Mouse (Mus musculus): ENCODE results near the gene Ctso.

Ctso gene

DNA sequence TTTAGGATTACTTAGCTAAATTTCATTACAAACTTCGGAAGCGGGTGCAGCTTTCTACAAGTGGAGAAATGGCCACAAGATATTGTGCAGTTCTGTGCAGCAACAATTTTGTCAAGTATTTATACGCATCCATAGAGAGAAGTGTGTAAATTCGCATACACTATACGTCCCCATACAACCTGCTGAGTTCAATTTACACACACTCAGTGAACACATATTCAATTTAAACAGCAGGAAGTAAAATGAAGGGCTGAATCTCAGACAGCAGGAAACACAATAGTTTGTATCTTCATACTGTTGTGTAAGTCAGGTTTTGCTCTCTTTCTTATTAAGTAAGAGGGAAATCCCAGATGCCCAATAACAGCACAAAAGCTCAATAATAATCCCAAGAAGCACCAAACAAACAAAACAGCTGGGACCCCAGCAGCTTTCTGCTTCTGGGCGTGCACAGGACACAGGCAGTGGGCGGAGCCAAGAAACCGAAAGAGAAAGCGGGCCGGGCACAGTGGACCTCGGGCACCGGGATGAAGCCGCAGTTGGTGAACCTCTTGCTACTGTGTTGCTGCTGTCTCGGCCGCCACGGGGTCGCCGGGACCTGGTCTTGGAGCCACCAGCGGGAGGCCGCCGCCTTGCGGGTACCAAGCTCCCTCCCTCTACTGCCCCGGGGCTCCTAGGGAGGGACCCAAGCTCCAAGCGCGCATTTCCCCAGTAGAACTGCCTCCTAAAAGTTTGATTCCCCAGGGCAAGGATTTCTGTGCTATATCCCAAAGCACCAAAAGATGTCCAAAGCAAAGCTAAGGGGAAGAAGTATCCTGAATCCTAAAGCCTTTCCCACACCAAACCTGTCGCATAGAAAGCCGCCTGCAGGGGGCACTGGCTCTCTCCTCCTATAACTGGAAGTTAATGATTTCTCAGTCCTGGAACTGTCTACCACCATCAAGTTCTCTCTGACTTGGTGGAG, at the start of gene Ctso:
Gene Ctso, plus strand, starts transcription at position 461 of the 961 bp plus-strand sequence.
- peak; percentile 91 for DNase-seq (ENCODE audit: low spot score)

- no peak for DNase-seq (ENCODE audit: low spot score)
Observed at GRCm38 (mm10) chr3:81883916-81884315, 48.5 kb upstream of the Ctso start.

DNA sequence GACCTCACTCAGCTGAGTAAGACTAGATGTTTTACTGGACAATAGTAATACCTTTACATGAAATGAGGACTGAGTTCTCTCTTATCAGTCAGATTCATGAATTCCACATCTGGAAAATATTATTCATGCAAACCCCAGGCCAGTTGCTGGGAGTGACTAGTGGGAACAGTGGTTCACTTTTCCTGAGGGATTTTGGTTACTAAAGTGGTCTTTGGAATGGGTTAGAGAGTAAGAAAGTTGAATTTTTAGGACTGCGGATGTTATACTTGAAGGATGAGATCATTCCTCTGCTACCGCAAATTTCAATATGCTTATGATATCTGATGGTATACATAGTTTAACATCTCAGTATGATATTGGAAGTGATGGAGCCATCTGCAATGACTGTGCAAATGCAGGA, 46.8 kb upstream of the Ctso start:
- no peak for DNase-seq (ENCODE audit: low spot score)

DNA sequence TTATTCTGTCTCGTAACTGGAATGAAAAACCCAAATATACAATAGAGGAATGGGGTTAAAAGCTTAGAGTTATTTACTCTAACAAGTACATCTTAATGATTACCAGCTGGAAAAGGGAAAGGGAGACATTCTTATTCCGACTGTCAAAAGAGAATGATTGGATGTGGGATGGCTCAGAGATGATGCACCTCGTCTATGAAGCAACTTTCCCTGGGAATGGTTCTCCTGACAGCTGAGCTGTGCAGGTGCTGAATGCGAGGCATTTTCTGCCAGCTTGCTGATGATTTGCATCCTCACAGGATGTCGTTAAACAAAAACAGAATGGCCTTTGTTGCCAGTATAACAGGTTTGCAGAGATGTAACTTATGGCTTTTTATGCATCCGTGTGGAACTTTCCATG, 43.3 kb upstream of the Ctso start:
- no peak for DNase-seq (ENCODE audit: low spot score)

DNA sequence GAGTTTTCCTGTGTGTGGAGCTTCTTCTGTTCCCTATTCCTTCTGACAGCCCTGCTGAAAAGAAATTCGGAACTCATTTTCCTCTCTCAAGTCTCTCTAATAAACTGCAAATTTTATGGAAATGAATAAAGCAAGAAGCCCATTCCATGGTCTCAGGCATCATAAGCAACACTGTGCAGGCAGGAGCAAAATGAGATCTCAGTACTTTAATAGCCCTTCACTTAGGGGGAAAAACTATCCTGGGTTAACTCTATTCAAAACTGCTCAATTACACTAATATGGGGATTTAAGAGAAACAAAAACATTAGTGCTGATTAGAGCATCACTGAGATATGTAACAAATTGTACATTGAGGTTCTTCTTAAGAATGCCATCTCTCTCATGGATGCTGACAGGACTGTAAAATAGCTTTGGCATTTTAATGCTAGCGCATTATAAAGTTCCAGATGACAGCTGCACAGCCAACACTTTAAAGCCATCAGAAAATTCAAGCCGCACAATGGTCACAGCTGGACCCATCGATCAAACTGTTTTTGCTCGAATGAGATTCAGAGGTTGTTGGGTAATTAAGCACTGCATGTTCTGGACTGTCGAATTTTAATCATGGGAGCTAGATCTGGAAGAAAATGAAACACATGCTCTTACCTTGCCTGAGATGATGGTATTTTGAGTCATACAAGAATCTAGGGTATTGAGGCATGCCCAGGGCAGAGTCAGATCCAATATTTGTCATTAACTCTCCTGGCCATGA, 21.9 kb upstream of the Ctso start:
- no peak for DNase-seq (ENCODE audit: low spot score)

DNA sequence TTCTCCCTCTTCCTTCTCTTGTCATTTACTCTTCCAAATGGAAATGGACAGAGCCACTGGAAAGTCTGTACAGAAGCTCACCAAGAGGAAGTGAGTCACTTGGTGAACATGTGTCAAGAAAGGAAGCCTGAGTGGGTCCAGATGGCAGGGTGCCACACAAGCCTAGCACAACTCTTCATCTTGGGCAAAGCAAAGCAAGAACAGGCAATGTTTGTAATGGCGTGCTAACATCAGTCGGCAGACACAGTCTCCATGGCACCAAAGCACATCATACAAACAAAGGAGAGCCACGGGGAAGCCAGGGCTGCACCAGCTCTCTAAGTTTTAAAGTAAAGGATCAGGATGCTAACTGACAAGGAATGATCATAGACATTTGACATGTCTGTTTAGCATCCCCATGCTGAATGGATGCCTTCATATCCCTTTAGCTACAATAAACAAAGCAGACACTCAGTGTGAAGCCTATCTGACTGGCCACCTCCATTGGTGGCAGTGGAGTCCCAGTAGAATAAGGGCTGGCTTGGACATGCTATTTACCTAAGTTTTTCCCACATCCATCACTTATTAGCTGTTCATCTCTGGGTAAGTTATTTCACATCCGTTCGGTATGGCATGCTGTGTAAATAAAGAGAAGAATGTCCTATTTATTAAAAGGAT, 16.2 kb upstream of the Ctso start:
- no peak for DNase-seq (ENCODE audit: low spot score)

DNA sequence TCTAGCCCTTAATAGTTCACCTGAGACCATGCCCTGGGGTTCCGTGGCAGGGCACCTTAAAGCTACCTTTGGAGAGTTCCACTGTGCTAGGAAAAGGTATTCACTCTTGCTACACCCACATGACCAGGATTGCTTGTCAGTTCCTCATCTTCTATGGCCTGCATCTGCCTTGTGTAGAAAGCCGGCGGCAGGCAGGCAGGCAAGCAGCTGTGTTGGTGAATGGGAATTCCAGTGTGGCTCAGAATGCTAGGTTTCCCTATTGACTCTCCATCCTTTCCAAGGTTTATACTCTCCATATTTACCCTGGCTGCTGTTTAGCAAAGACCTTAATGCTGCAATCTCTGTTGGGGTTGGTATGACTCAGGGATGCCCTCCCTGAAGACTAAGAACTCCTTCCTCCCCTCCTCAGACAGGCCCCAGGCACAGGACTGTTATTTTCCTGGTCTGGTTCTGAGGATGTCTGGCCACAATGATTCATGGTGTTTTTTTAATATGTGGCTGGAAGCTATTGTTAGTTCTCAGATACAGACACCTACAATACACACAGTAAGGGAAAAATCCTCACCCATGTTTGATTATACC, 15.0 kb upstream of the Ctso start:
- DNase-seq (ENCODE audit: low spot score): no peak

- DNase-seq (ENCODE audit: low spot score): no peak
Observed at GRCm38 (mm10) chr3:81918215-81918614, 14.2 kb upstream of the Ctso start.

- DNase-seq (ENCODE audit: low spot score): no peak
Observed at GRCm38 (mm10) chr3:81919681-81920080, 12.7 kb upstream of the Ctso start.

DNA sequence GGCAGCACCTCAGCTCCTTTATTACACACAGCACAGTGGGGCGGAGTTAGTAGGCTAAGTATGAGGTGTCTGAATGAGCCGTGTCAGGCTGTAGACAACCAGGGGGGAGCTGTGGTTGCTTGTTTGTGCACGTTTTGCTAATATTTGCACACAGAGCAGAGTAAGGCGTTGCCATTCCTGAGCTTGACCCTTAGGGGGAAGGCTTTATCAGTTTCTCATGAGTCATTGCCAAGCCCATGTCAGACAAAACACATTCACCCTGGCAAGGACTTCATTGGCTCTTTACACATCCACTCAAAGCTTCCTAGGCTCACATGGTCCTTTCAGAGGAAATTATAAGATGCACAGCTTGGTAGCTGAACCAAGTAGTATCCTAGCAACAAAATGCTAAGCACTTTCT, 9.5 kb upstream of the Ctso start:
- no peak for DNase-seq (ENCODE audit: low spot score)

- peak; percentile 74 for DNase-seq (ENCODE audit: low spot score)
Observed at GRCm38 (mm10) chr3:81924931-81925330, 7.5 kb upstream of the Ctso start.

DNA sequence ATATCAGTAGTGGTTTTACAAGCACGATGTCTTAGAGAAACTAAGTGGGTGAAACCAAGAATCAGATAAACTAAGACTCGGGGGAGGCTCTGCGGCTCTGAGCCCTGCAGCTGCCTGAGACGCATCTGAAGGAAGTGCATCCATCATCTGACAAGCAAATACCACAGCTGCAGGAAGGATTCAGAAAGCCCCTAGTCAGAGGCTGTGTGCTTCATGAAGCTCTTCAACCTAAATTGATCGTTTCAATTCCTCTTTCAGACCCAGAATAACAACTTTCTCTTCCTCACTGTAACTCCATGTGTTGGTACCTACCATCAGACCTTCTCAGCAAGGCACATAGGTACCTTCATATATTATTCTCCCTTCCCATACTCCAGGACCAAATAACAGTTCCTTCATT, 6.5 kb upstream of the Ctso start:
- no peak for DNase-seq (ENCODE audit: low spot score)

GRCm38 (mm10) chr3:81926764-81927325, 5.6 kb upstream of the Ctso start:
- DNase-seq (ENCODE audit: low spot score): peak; percentile 16

DNA sequence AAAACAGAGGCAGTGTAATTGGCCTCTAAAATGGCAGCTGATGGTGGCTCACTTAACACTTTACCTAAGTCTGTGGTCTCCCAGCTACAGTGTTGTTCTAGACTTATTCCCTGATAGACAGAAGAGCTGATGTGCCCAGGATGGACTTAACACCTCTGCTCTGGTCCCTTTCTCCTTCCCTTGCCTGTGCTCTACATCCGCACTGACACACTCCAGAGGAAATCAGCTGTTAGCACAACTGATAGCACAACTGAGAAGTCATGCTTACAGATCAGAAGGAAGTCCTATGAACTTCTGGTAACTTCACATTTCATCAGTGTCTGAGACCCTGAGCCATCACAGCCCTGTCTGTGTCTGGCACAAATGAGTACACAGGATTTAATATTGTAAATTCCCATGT, 3.3 kb upstream of the Ctso start:
- no peak for DNase-seq (ENCODE audit: low spot score)

GRCm38 (mm10) chr3:81931695-81932094, 706 bp upstream of the Ctso start:
- DNase-seq (ENCODE audit: low spot score): no peak

GRCm38 (mm10) chr3:81933348-81933747, 947 bp downstream of the Ctso start:
- DNase-seq (ENCODE audit: low spot score): no peak

GRCm38 (mm10) chr3:81938924-81939323, 6.5 kb downstream of the Ctso start:
- no peak for DNase-seq (ENCODE audit: low spot score)

DNA sequence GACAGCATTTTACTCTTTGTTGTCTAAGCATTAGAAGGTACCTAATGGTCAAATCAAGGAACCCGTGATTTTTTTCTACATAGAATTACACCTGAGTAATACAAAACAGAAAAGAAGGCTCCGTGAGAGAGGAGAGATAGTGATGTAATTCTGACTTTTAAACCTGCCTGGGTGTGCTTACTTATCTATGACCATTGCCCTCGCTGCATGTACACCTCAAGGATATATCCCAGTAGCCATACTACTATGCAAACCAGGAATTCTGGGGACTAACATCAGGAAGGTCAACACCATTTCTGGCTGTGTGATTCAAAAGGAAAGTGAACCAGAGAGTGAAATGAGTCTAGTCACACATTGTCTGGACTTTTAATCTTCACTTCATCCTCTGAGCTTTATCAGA, 9.9 kb downstream of the Ctso start:
- DNase-seq (ENCODE audit: low spot score): no peak

DNA sequence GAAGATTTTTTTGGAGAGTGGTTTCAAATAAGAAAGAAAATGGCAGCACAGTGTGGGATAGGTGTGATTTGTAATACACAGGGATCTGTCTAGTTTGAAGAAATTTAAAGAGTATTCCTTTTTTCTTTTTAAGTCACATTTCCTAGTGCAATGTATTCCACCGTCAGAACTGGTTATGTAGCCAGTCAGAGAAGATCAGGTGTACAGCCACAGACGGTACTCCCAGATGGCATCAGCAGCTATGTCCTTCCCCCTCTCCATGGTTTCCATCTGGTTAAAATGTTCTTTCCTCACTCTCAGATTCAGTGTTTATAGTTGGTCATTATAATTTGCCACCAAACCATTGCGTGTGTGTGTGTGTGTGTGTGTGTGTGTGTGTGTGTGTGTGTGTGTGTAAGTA, 10.7 kb downstream of the Ctso start:
- DNase-seq (ENCODE audit: low spot score): peak; percentile 37

- no peak for DNase-seq (ENCODE audit: low spot score)
Observed at GRCm38 (mm10) chr3:81944851-81945393, 12.5 kb downstream of the Ctso start.

- no peak for DNase-seq (ENCODE audit: low spot score)
Observed at GRCm38 (mm10) chr3:81949048-81949447, 16.6 kb downstream of the Ctso start.

DNA sequence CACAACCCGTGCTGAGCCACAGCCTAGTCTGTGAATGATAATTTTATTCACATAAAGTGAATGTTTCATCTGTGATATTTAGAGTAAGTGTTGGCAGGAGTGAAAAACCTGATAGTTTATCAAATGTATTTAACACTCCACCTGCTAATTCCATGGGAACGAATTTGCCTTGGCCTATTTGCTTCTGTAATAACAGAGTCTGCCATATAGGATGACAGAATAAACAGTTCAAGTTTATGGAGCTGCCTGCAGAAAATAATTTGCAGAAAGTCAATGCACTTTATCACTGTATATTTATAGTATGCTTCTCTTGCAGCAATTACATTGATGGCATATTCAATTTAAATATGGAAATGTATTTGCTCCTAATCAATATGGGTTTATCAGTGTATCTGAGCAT, 19.4 kb downstream of the Ctso start:
- DNase-seq (ENCODE audit: low spot score): no peak

Measured in layer of hippocampus, adult 11-12 months (tissue).